Mouse (Mus musculus) megakaryocyte, embryonic 14.5 days (primary cell): ENCODE data around the gene Fbxl5.

Experiments
- FLI1 ChIP-seq: IDR thresholded peaks from 2 replicates; pipeline ENCODE4 v1.6.1; 2012; ENCODE audit warnings: low read length, inconsistent platforms, mixed read lengths
- GATA1 ChIP-seq: IDR thresholded peaks from 3 replicates; pipeline ENCODE4 v1.6.1; 2012; ENCODE audit warnings: mixed read lengths, low read length, inconsistent platforms, borderline replicate concordance

GRCm38 (mm10) chr5:43783996-43784395 is 37.4 kb downstream of the Fbxl5 start:
- no peak for TF ChIP-seq GATA1
- no peak for TF ChIP-seq FLI1
